Mouse (Mus musculus) ovary, adult 18-20 months (tissue): ENCODE measurements around the gene Sh3gl3.
"Not testable (repeated sequence)": the region's sequence is repeated elsewhere in the genome, so short reads cannot be mapped to it uniquely, and the experiment has no call there.

Experiments
- DNase-seq: peaks from one replicate; pipeline ENCODE4 v3.0.0; 2022; ENCODE audit warnings: low spot score, mixed read lengths

The Sh3gl3 gene

DNA sequence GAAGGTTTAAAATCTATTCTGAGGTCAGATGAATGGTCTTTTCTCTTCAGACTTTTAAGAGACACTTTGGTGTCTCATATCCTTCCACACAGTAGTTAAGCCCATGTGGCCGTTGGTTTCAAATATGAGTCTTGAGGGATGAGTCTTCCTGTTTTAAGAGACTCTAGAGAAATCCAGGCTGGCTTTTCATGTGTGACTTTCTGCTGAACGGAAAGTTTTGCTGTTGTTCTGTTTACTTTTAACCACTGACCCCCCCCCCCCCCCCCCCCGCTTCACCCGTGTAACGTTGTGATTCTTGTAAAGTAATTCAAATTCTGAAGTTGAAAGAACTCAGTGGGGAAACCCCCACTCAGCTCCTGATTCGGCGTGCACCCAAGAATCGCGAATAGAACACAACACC is 61.8 kb downstream of the Sh3gl3 start:
- no peak for DNase-seq

GRCm38 (mm10) chr7:82236152-82236898 is 62.7 kb downstream of the Sh3gl3 start:
- no peak for DNase-seq

DNA sequence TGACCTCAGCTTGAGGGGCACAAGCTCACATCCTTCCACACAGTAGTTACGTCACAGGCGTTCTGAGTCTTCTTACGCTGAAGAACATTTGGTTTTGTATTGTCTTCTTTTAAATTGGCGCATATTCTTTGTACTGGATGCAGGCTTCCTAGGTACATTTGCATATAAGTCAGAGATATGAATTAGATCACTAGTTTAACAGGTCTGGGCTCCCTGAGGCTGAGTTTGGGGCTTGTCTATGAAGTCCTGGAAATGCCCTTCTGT is 63.2 kb downstream of the Sh3gl3 start:
- DNase-seq, result no peak

GRCm38 (mm10) chr7:82240424-82241240 is 67.0 kb downstream of the Sh3gl3 start:
- DNase-seq, result no peak

DNA sequence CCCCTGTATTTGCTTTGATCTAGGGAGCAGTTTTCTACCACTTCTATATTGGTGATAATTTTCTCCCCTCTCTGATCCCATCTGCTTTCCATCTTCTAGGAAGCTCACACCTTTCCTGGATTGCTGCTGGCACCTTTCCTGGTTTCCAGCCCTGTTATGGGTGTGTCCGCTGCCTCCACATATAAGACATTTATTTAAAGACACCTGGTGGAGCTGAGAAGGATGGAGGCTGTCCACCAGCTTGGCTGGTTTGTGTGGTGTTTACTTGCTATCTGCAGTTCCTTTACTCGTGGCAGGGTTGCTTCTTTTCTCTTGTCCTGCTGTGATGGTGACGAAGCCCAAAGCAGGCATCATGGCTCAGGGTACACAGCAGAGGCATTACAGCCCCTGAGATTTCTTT is 71.1 kb downstream of the Sh3gl3 start:
- no peak for DNase-seq

GRCm38 (mm10) chr7:82248953-82249695 is 75.5 kb downstream of the Sh3gl3 start:
- no peak for DNase-seq

GRCm38 (mm10) chr7:82253309-82253708 is 79.7 kb downstream of the Sh3gl3 start:
- no peak for DNase-seq

- no peak for DNase-seq
Measured at GRCm38 (mm10) chr7:82256936-82257335, 83.3 kb downstream of the Sh3gl3 start.

DNA sequence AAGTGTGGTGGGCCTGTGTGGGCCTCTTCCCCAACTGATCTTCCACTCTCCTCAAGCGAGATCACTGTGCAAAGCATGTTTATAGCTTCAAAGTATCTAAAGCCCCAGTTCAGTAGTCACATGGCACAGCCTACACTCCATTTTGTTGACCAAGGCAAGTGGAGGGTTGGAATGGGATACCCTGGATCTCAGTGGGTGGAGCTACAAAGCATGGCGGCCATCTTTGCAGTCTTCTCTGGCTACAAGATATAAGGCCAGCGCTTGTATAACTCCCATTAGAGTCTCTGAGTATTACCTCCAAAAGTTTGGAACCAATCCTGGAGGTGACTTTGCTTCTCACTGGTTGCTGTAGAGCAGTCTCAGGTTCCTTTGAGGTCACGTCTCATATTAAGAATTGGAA is 83.9 kb downstream of the Sh3gl3 start:
- no peak for DNase-seq

DNA sequence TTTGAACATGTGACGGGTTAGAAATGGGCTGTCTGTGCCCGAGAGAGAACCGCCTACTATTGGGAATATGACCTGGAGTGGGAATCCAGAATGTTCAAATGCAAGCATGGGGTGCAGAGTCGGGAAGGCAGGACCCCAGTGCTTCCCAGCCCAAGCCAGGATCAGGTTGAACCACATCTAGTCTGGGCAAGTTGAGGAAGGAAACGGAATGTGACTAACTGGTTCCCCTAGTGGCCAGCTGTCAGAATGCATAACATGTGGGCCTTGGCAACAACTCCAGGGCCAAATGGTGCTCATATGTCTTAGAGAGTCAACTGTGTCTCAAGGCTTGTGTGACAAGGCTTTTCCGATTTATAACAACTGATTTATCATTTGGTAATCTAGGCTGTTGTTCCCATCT is 86.6 kb downstream of the Sh3gl3 start:
- no peak for DNase-seq

GRCm38 (mm10) chr7:82263141-82263540 is 89.5 kb downstream of the Sh3gl3 start:
- no peak for DNase-seq

- no peak for DNase-seq
Measured at GRCm38 (mm10) chr7:82264119-82264518, 90.5 kb downstream of the Sh3gl3 start.

- no peak for DNase-seq
Measured at GRCm38 (mm10) chr7:82265365-82265764, 91.7 kb downstream of the Sh3gl3 start.

GRCm38 (mm10) chr7:82269948-82270347 is 96.3 kb downstream of the Sh3gl3 start:
- DNase-seq, result no peak

DNA sequence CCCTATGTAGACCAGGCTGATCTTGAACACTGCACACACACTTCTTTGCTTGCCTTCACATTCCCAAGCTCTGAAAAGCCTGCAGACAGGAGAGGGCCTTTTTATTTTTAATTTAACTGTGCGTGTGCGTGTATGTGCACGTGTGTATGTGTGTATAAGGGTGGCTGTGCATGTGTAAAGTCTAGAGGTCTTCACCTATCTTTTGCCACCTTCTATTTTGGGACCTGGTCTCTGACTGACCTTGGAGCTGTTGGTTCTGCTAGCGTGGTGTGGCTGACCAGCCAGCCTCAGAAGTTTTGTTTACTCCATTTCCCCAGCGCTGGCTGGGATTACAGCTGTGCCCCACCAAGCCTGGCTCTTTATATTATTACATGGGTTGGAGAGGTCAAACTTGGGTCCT is 98.1 kb downstream of the Sh3gl3 start:
- DNase-seq, result no peak

DNA sequence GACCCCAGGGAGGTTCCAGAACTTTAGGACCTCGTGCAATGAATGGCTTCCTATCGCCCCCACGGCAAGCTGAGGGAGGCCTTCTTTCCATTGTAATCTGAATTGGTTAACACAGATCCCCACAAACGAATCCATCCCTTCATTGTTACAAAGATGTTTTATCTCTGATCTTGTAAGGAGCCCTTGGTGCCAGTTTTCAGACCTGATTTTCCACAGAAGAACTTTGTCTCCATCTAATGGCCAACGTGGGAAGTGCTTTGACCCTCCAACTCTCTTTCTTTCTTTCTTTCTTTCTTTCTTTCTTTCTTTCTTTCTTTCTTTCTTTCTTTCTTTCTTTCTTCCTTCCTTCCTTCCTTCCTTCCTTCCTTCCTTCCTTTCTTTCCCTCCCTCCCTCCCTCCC is 99.2 kb downstream of the Sh3gl3 start:
- not testable (repeated sequence) for DNase-seq

GRCm38 (mm10) chr7:82274011-82274709 is 100.5 kb downstream of the Sh3gl3 start:
- DNase-seq, result no peak

GRCm38 (mm10) chr7:82274975-82275374 is 101.3 kb downstream of the Sh3gl3 start:
- no peak for DNase-seq

- no peak for DNase-seq
Measured at GRCm38 (mm10) chr7:82275529-82276204, 102.0 kb downstream of the Sh3gl3 start.

DNA sequence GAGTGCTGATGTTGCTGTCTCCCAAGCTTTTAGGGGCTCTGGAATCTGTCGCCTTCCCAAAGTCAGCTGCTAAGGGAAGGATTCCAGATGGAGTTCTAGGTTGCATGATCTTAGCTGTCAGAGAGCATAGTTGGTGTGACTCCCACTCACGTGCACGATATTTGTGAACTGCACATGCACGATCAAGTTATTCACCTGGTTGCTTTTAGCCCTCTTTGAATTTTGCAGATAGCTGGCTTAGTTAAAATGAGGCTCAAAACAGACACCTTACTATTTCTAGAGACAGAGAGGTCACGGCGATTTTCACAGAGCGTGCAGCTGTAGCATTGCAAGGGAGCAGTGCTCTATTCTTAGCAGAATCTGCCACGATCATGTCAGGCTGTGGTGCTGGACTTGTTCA is 108.4 kb downstream of the Sh3gl3 start:
- DNase-seq, result no peak

GRCm38 (mm10) chr7:82282464-82282863 is 108.8 kb downstream of the Sh3gl3 start:
- DNase-seq, result no peak

- DNase-seq, result no peak
Measured at GRCm38 (mm10) chr7:82287242-82287641, 113.6 kb downstream of the Sh3gl3 start.
